Mouse (Mus musculus) forebrain, embryonic 12.5 days (tissue): Measurements from ENCODE around the gene Alox12b. TPM values are rescaled to one million over a fixed set of nuclear protein-coding genes. Genes with fewer than 3 reads are reported as not detected.

Experiments
- ATAC-seq: fragments of 200-750 bp; cut with Nextera tagmentation; 2 replicates; pipeline ENCODE4 v1.8.0; 2017; ENCODE audit warnings: moderate TSS enrichment; ENCODE audit not compliant: low FRiP score
- H3K27ac ChIP-seq: fragments of 300-500 bp; sonication (generic); 2 replicates; pipeline ENCODE4 v1.5.1; 2016; ENCODE audit warnings: mild to moderate bottlenecking
- H3K27me3 ChIP-seq: fragments of 300-500 bp; sonication (generic); 2 replicates; pipeline ENCODE4 v1.6.1; 2016; ENCODE audit warnings: mild to moderate bottlenecking
- H3K36me3 ChIP-seq: fragments of 300-500 bp; sonication (generic); replicated peaks from 2 replicates; pipeline ENCODE4 v1.6.1; 2016; ENCODE audit warnings: mild to moderate bottlenecking
- H3K4me1 ChIP-seq: fragments of 300-500 bp; sonication (generic); 2 replicates; pipeline ENCODE4 v1.6.1; 2016
- H3K4me2 ChIP-seq: fragments of 300-500 bp; sonication (generic); 2 replicates; pipeline ENCODE4 v1.6.1; 2016; ENCODE audit warnings: mild to moderate bottlenecking, moderate library complexity
- H3K4me3 ChIP-seq: fragments of 300-500 bp; sonication (generic); replicated peaks from 2 replicates; pipeline ENCODE4 v1.5.1; 2016; ENCODE audit warnings: mild to moderate bottlenecking
- H3K9ac ChIP-seq: fragments of 300-500 bp; sonication (generic); 2 replicates; pipeline ENCODE4 v1.6.1; 2016; ENCODE audit warnings: mild to moderate bottlenecking
- H3K9me3 ChIP-seq: fragments of 300-500 bp; sonication (generic); 2 replicates; pipeline ENCODE4 v1.6.1; 2016
- WGBS: fragments of 180-500 bp; shearing (Covaris S2); methylation state at CpG from one replicate; pipeline ENCODE4 v1.1.7; 2016; 5-methylcytosine and 5-hydroxymethylcytosine counted together
- polyA plus RNA-seq: library from polyadenylated mRNA; unstranded; fragments of >200 nt; fragmentation: Nextera tagmentation; extraction: Ambion mirVana; gene quantifications from 2 replicates; pipeline ENCODE4 v1.2.1, GENCODE M21; 2016

Alox12b gene
- polyA plus RNA-seq, 1 experiment from 2014 or later, result not detected

DNA sequence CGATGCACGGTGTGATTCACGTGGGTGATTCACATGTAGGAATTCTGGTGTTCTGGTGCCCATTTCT lies 31.1 kb upstream of the Alox12b start, which contains the start of gene Aloxe3:
Gene Aloxe3, plus strand, starts transcription at position 45 of the 67 bp plus-strand sequence.
- Histone ChIP-seq H3K4me2 (peak within 1 kb of the TSS; percentile 67), H3K9ac (peak within 1 kb of the TSS; percentile 63), H3K36me3 (no peaks in the 10 kb centered on the region), H3K4me3 (peak within 1 kb of the TSS; percentile 59), H3K27ac (0 out of 2 replicates have a peak within 1 kb of the TSS, but pooled peaks have one; percentile 53), H3K9me3 (no peaks in the 10 kb centered on the region), H3K4me1 (peaks cover 30% of the 10 kb centered on the region), H3K27me3 (peaks cover 29% of the 10 kb centered on the region)
- 4% methylated on average over 3 of the region's 3 CpGs for WGBS
- ATAC-seq, result no peak

DNA sequence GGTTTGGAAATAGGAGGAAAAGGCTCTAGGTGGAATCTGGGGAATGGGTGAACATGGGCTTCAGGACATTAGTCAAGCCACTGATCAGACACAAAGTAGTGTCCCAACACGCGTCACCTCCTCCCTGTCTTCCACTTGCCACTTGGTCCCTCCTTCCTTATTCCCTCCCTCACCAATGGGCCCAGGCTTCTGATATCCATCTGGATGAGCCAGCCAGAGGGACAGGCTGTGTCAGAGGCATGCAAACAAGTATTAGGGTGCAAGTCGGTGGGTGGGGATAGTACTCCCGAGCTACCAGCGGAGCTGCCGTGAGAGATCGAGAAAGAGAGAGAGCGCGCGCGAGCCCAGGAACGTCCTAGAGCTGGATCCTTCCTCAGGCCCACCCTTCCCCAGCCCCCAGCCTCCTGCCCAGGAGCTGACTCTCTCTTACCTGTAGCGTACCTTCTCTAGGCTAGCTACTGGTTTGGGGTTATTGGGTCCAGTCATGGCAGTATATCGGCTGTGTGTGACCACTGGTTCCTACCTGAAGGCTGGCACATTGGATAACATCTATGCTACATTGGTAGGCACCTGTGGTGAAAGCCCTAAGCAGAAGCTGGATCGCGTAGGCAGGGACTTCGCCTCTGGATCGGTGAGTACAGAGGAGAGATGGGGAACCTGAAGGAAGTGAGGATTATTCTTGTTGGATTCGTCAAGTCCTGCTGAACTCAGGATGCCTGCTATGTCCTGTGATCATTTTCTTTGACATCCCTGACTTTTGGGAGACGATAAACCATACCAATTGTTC lies 30.7 kb upstream of the Alox12b start:
- peaks cover 25% of the 10 kb centered on the region for H3K27me3 ChIP-seq
- no peaks in the 10 kb centered on the region for H3K9me3 ChIP-seq
- WGBS, result 10% methylated on average over 19 of the region's 20 CpGs
- peak overlapping the region; percentile 59 for H3K4me3 ChIP-seq
- peak overlapping the region; percentile 67 for H3K4me2 ChIP-seq
- H3K36me3 ChIP-seq, result no peaks in the 10 kb centered on the region
- H3K27ac ChIP-seq, result no peak overlapping the region
- peaks cover 26% of the 10 kb centered on the region for H3K4me1 ChIP-seq
- ATAC-seq, result no peak
- peak overlapping the region; percentile 63 for H3K9ac ChIP-seq

DNA sequence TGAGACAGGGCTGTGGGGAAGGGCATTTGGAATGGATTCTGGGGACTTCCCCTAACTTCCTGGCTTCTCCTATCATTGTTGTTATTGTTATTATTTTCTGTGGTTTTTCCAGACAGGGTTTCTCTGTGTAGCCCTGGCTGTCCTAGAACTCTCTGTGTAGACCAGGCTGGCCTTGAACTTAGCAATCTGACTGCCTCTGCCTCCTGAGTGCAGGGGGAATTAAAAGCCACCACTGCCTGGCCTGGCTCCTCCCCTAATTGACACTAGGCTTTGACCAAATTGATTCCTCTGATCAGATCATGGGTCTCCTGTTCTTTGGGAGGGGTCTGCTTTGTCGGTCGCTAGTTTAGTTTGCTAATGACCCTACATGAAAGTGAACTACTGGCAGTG lies 30.1 kb upstream of the Alox12b start:
- Histone ChIP-seq H3K27me3 (peaks cover 25% of the 10 kb centered on the region), H3K4me1 (peaks cover 20% of the 10 kb centered on the region), H3K9ac (no peak overlapping the region), H3K4me3 (no peak overlapping the region), H3K9me3 (no peaks in the 10 kb centered on the region), H3K4me2 (peak overlapping the region; percentile 67; the same call in 1 of the 2 replicates), H3K27ac (no peak overlapping the region), H3K36me3 (no peaks in the 10 kb centered on the region)
- no peak for ATAC-seq
- WGBS, result 50% methylated on average over 2 of the region's 2 CpGs

DNA sequence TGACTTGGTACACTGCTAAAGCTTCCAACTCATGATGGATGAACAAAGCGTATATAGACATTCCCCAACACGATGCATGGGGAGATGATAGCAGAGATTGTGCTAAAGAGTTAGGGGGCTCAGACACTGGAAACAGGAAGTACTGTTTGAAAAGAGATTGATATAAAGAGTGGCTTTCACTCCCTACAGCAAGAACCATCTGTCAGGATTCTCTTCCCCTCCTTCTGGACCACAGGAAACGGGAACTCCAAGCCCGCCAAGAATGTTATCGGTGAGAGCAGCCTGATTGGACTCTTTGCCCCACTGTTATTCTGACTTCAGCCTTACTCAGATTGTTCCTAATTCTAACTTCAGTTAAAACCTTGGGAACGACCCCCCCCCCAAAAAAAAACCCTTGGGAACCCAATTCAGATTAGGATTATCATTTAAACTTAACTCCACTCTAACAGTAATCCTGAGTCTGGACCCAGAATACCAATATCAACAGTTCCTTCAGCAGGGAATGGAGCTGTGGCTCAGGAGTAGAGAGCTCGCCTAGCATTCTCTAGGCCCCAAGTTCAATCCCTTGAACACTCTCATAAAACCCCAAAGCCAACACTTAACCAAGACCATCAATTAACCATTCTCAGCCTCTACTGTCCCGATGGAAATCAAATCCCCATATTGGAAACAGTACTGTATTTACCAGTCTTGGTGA lies 28.2 kb upstream of the Alox12b start:
- H3K27ac ChIP-seq, result no peak overlapping the region
- H3K36me3 ChIP-seq, result no peaks in the 10 kb centered on the region
- no peak overlapping the region for H3K4me2 ChIP-seq
- no peak overlapping the region for H3K4me3 ChIP-seq
- 82% methylated on average over 8 of the region's 8 CpGs for WGBS
- H3K4me1 ChIP-seq, result peaks cover 13% of the 10 kb centered on the region
- no peak for ATAC-seq
- H3K27me3 ChIP-seq, result peaks cover 38% of the 10 kb centered on the region
- no peak overlapping the region for H3K9ac ChIP-seq
- no peaks in the 10 kb centered on the region for H3K9me3 ChIP-seq

DNA sequence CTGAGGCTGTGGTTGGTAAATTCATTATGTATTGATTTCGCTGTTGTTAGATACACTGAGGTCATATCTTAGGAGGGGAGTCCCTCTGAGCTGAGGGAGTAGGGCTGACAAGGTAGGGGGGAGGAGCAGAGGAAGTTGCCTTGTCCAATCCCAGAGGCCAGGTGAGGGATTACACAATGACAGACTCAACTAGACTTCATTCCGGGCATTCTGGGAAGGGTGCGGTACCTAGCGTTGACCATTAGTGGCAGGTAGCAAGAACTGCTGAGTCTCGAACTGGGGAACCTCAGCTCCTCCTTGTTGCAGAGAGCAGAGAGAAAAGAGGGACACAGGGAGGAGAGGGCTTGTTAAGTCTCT lies 23.2 kb upstream of the Alox12b start:
- H3K9me3 ChIP-seq, result no peaks in the 10 kb centered on the region
- ATAC-seq, result no peak
- peak overlapping the region; percentile 47 for H3K4me3 ChIP-seq
- peak overlapping the region; percentile 70 for H3K4me2 ChIP-seq
- H3K36me3 ChIP-seq, result no peaks in the 10 kb centered on the region
- no peak overlapping the region; the same call in 1 of the 2 replicates for H3K9ac ChIP-seq
- peaks cover 25% of the 10 kb centered on the region for H3K27me3 ChIP-seq
- H3K27ac ChIP-seq, result no peak overlapping the region
- WGBS, result 17% methylated on average over 5 of the region's 5 CpGs
- H3K4me1 ChIP-seq, result peaks cover 13% of the 10 kb centered on the region

DNA sequence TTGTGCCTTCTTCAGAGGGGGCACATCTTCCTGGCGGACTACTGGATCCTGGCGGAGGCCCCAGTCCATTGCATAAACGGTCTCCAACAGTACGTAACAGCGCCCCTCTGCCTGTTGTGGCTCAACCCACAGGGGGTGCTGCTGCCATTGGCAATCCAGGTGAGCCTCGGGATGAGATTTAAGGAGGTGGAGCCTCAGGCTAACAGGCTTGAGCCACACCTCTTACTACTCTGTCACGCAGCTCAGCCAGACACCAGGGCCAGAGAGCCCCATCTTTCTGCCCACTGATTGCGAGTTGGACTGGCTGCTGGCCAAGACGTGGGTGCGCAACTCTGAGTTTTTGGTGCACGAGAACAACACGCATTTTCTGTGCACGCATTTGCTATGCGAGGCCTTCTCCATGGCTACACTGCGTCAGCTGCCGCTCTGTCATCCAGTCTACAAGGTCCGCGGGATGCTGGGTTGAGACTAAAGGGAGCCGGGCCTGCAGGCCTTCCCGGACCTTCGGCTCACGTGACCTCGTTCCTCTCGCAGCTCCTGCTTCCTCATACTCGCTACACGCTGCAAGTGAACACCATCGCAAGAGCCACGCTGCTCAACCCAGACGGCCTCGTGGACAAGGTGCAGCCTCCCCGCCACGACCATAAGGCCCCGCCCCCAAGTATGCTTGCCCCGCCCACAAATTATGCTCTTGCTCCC lies 22.7 kb upstream of the Alox12b start:
- H3K27me3 ChIP-seq, result peaks cover 25% of the 10 kb centered on the region
- H3K4me1 ChIP-seq, result peaks cover 13% of the 10 kb centered on the region
- WGBS, result 3% methylated on average over 34 of the region's 34 CpGs
- H3K9me3 ChIP-seq, result no peaks in the 10 kb centered on the region
- no peak overlapping the region; the same call in 1 of the 2 replicates for H3K27ac ChIP-seq
- H3K36me3 ChIP-seq, result no peaks in the 10 kb centered on the region
- peak; percentile 75 for ATAC-seq
- H3K4me3 ChIP-seq, result peak overlapping the region; percentile 47
- H3K9ac ChIP-seq, result peak overlapping the region; percentile 55
- peak overlapping the region; percentile 70 for H3K4me2 ChIP-seq

DNA sequence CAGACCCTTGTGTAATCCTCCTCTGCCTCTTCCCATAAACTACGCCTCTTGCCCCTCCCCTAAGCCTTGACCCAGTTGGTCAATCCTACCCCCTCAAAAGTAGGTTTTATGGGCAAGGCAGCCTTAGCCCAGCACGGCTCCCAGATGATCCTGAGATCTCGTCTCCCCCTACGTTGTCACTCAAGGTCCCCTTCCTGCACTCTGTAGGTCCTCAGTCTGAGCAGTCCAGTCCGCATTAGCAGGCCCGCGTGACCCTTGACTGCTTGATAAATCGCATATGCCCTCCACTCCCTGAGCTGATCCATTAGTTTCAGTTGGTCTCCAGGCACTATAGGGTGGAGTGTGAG lies 22.2 kb upstream of the Alox12b start:
- H3K4me2 ChIP-seq, result peak overlapping the region; percentile 70
- peaks cover 27% of the 10 kb centered on the region for H3K27me3 ChIP-seq
- H3K9ac ChIP-seq, result peak overlapping the region; percentile 55; the same call in 1 of the 2 replicates
- H3K27ac ChIP-seq, result no peak overlapping the region
- ATAC-seq, result no peak; the same call in 1 of the 2 replicates
- WGBS, result 28% methylated on average over 8 of the region's 8 CpGs
- H3K36me3 ChIP-seq, result no peaks in the 10 kb centered on the region
- peak overlapping the region; percentile 47 for H3K4me3 ChIP-seq
- H3K4me1 ChIP-seq, result peaks cover 13% of the 10 kb centered on the region
- H3K9me3 ChIP-seq, result no peaks in the 10 kb centered on the region

DNA sequence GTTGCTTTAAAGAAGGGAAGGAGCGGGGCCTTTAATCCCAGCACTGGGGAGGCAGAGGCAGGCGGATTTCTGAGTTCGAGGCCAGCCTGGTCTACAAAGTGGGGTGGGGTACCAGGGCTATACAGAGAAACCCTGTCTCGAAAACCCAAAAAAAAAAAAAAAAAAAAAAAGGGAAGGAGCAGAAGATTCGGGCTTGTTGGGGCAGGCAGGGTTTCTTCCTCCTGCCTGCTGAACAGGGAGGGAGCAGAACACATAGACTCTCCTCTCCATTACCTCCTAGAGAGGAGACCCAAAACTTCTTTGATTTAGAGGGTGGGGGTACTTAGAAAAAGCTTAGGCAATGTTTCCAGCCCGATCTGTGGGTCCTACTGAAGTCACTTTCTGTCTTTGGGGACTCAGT lies 21.4 kb upstream of the Alox12b start:
- Histone ChIP-seq H3K27me3 (peaks cover 31% of the 10 kb centered on the region), H3K4me3 (no peak overlapping the region), H3K9me3 (no peaks in the 10 kb centered on the region), H3K36me3 (no peaks in the 10 kb centered on the region), H3K9ac (no peak overlapping the region), H3K4me2 (no peak overlapping the region), H3K4me1 (peaks cover 13% of the 10 kb centered on the region), H3K27ac (no peak overlapping the region)
- WGBS, result 95% methylated on average over 6 of the region's 6 CpGs
- no peak for ATAC-seq

DNA sequence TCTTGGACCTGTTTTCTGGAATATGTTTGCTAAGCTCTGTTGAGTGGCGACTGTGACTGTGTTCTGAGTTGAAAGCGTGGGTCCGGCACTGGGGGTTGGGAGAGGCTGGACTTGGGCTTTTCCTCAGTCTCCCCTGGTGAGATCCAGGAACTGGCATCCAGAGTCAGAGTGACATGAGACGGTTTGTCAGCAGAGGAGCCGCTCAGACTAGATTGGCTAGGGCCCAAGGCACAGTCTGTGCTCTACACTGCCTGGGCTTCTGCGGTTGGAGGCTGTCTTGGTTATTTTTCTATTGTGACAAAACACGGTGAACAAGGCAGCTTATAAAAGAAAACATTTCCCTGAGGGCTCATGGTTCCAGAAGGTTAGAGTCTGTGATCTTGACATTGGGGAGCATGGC lies 9.2 kb upstream of the Alox12b start:
- H3K4me2 ChIP-seq, result no peak overlapping the region
- no peaks in the 10 kb centered on the region for H3K9me3 ChIP-seq
- peaks cover 18% of the 10 kb centered on the region for H3K27me3 ChIP-seq
- ATAC-seq, result no peak
- H3K9ac ChIP-seq, result no peak overlapping the region
- H3K4me3 ChIP-seq, result no peak overlapping the region
- no peaks in the 10 kb centered on the region for H3K36me3 ChIP-seq
- WGBS, result 71% methylated on average over 7 of the region's 7 CpGs
- H3K27ac ChIP-seq, result no peak overlapping the region
- no peaks in the 10 kb centered on the region for H3K4me1 ChIP-seq

DNA sequence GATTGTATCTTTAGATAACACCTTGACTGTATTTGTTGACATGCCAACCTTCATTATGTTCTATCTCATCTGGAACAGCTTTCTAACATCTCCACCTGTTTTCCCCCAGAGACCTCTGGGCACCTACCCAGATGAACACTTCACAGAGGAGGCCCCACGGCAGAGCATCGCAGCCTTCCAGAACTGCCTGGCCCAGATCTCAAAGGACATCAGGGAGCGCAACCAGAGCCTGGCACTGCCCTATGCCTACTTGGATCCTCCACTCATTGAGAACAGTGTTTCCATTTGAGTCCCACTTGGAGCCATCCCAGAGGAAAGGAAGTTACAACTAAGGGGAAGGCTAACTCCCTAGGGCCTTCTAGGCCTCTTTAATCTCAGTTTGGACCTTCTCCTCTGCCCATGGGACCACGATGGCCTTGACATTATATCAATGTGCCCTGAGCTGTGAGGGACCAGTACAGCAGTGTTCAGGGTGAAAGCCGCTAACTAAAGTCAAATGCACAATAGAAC lies 8.3 kb upstream of the Alox12b start:
- Histone ChIP-seq H3K4me1 (no peaks in the 10 kb centered on the region), H3K4me2 (no peak overlapping the region), H3K27me3 (peaks cover 20% of the 10 kb centered on the region), H3K4me3 (no peak overlapping the region), H3K9me3 (no peaks in the 10 kb centered on the region), H3K27ac (no peak overlapping the region), H3K9ac (no peak overlapping the region), H3K36me3 (no peaks in the 10 kb centered on the region)
- WGBS, result 90% methylated on average over 5 of the region's 5 CpGs
- ATAC-seq, result no peak

DNA sequence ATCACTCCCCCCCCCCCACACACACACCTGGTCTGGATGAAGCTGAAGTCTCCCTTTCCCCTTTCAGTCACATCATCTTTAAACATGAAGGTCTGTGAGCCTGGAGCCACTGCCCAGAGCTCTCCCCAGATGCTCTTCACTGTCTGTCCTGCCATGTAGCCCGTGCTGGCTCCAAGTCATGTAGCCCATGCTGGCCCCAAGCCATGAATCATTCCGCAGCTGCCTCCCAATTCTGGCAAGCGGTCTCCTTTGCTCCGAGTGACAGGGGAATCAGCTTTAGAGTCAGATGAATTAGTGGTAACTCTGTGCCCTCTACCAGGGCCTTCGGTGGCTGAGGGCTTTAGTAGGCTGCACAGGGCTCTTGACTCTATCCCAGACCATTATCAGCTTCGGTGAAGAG lies 7.1 kb upstream of the Alox12b start:
- Histone ChIP-seq H3K9ac (no peak overlapping the region), H3K4me3 (no peak overlapping the region), H3K36me3 (no peaks in the 10 kb centered on the region), H3K9me3 (no peaks in the 10 kb centered on the region), H3K27ac (no peak overlapping the region), H3K4me1 (no peaks in the 10 kb centered on the region), H3K4me2 (no peak overlapping the region), H3K27me3 (peaks cover 27% of the 10 kb centered on the region)
- ATAC-seq, result no peak
- 80% methylated on average over 6 of the region's 6 CpGs for WGBS

DNA sequence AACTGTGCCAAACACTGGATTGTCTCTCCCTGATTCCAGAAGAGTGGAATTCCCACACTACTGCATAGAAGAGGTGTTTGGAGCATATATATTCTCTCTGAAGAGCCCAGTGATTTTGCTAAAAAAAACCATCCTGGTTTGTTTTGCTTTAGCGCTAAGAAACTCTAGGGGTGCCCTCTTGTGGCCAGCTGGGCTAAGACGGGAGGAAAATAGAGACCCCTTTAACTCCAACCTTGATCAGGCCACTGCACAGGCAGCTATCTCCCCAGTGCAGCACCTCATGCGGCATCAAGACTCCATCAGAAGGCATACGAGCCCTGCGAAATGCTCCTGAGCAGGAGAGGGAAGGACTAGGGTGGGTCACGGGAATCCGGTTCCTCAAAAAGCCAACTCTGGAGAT lies 6.3 kb upstream of the Alox12b start:
- H3K27ac ChIP-seq, result no peak overlapping the region
- peak overlapping the region; percentile 40 for H3K4me2 ChIP-seq
- H3K4me3 ChIP-seq, result peak overlapping the region; percentile 13
- H3K36me3 ChIP-seq, result no peaks in the 10 kb centered on the region
- 10% methylated on average over 7 of the region's 7 CpGs for WGBS
- H3K4me1 ChIP-seq, result no peaks in the 10 kb centered on the region
- peaks cover 27% of the 10 kb centered on the region for H3K27me3 ChIP-seq
- peak overlapping the region; percentile 33; the same call in 1 of the 2 replicates for H3K9ac ChIP-seq
- ATAC-seq, result no peak
- no peaks in the 10 kb centered on the region for H3K9me3 ChIP-seq
